Mouse (Mus musculus) CD4-positive, CD25-positive, alpha-beta regulatory T cell, adult 9 weeks (primary cell): ENCODE results near the gene Specc1. TPM values are rescaled to one million over a fixed set of nuclear protein-coding genes. Genes with fewer than 3 reads are reported as not detected.

Source experiments
- polyA plus RNA-seq: library from polyadenylated mRNA; unstranded; fragments of 100-300 nt; shearing (Covaris generic); gene quantifications from one replicate; pipeline ENCODE4 v1.2.1, GENCODE M21; 2017

The Specc1 gene
- 3.3 TPM for polyA plus RNA-seq

GRCm38 (mm10) chr11:61956572-61957295 is at the start of gene Specc1:
Gene Specc1, plus strand, starts transcription at chr11:61956763.

GRCm38 (mm10) chr11:61930098-61930517 is 26.5 kb upstream of the Specc1 start, which contains the start of gene Akap10:
Gene Akap10, minus strand, starts transcription at chr11:61930252.

DNA sequence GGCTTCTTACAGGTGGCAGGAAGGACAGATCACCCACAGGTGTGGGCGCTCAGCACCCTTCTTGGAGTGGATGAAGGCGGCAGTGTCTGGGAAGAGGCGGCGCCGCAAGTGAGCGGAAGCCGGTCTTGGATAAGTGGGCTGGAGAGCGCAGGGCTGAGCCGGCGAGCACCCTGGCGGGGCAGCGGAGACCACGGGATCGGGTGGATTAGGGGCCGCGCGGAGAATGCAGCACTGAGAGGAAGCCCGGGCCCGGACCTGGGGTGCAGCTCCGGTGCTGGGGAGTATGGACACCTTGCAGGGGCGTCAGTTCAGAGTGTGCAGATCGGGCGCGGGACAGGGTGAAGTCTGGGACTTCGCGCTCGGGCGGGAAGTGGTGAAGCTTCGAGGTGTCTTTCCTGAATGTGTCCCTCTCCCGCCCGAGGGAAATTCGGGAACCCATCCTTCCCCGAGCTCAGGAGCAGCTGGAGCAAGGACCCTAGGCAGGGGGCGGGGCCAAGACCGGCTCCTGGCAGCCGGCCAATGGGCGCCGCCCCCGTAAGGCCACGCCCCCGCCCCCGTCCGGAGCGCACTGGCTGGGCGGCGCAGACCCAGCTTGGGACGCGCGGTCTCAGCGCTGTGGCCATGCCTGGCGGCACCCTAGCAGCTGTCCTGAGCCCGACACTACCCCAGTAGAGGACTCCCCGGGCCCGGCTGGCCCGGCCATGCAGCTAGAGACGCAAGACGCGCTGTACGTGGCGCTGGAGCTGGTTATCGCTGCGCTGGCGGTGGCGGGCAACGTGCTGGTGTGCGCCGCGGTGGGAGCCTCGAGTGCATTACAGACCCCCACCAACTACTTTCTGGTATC is 292.1 kb downstream of the Specc1 start, which contains the start of gene Adora2b:
Adora2b (plus strand) TSS at position 584 of the 844 bp plus-strand sequence.

Other genes with a start within 250 kb of the Specc1 start
- gene Slc5a10, start 235.9 kb upstream of the Specc1 start, polyA plus RNA-seq = 0.24 TPM
- 35.7 TPM for gene Prpsap2, start 194.7 kb upstream of the Specc1 start, polyA plus RNA-seq
- 3.2 TPM for gene Ulk2, start 101.7 kb upstream of the Specc1 start, polyA plus RNA-seq
- 45.8 TPM for gene Akap10, start 26.5 kb upstream of the Specc1 start, polyA plus RNA-seq